Mouse (Mus musculus) stomach, postnatal 0 days (tissue): ENCODE measurements around the gene Trarg1.

ENCODE experiments used
- CTCF ChIP-seq: IDR thresholded peaks from 2 replicates; pipeline ENCODE4 v1.5.1; 2016; ENCODE audit warnings: antibody characterized with exemption, low read depth, mild to moderate bottlenecking, moderate library complexity
- EP300 ChIP-seq: optimal IDR thresholded peaks from 2 replicates; pipeline ENCODE3; 2016; ENCODE audit warnings: antibody characterized with exemption

- TF ChIP-seq CTCF = no peak
- no peak for TF ChIP-seq EP300
Observed at GRCm38 (mm10) chr11:76708066-76708465, 28.5 kb downstream of the Trarg1 start.
